Mouse (Mus musculus) heart, adult 2 months (tissue): ENCODE results near the gene Rab3il1.

Experiments
- CTCF ChIP-seq: fragments of 200-600 bp; IDR thresholded peaks from 2 replicates; pipeline ENCODE4 v1.8.1; 2022; ENCODE audit warnings: antibody characterized with exemption, mild to moderate bottlenecking, moderate library complexity
- EP300 ChIP-seq: fragments of 200-500 bp; IDR thresholded peaks from 2 replicates; pipeline ENCODE4 v1.6.1; 2011; ENCODE audit warnings: low read depth, low read length, control low read depth; ENCODE audit not compliant: insufficient read depth
- POLR2A ChIP-seq: fragments of 200-500 bp; IDR thresholded peaks from 2 replicates; pipeline ENCODE4 v1.6.1; 2011; ENCODE audit warnings: mild to moderate bottlenecking, low read depth, low read length, control low read depth; ENCODE audit not compliant: insufficient read depth

GRCm38 (mm10) chr19:10013348-10013747 lies 11.9 kb downstream of the Rab3il1 start:
- TF ChIP-seq CTCF (no peak), EP300 (no peak), POLR2A (no peak)
